Mouse (Mus musculus) kidney, postnatal 4 days (tissue): ENCODE results near the gene Tnik.

ENCODE experiments used
- DNase-seq, 2 experiments: peaks; one replicate each; pipeline ENCODE4 v3.0.0; 2021; ENCODE audit warnings: mixed read lengths in 2 of 2

Tnik gene

GRCm38 (mm10) chr3:28725203-28725602 is 462.2 kb downstream of the Tnik start:
- DNase-seq = no peak
